Mouse (Mus musculus) left cerebral cortex, adult 8-10 months (tissue): ENCODE data around the gene Scin. TPM values are rescaled to one million over a fixed set of nuclear protein-coding genes. Genes with fewer than 3 reads are reported as not detected.

ENCODE experiments used
- DNase-seq, 2 experiments: peaks; one replicate each; pipeline ENCODE4 v3.0.0; 2022; ENCODE audit warnings: low spot score in 2 of 2
- total RNA-seq, 4 experiments: library from RNA; stranded (reverse); gene quantifications; 2 replicates each; pipeline ENCODE4 v1.2.4; 2022

The Scin gene
- total RNA-seq, 4 experiments from 2014 or later = 0.15 to 0.46 (median 0.27) TPM; not detected in 1

DNA sequence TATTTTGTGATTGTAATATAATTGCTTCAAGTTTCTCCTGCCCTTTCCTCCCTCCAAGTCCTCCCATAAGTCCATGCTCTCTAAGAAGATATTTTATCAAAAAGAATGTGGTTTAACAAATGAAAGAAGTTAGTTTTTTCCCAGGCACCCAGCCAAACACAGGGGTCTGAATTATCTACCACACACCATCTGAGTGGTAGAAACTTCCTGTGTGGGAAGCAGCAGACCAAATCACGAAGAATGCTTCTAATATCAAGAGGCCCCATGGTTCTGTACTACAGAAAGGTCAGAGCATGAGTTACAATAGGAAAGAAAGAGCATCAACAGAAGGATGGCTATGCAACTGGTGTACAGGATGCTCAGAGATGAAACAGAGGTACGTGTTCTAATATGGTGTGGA is 25.9 kb downstream of the Scin start:
- no peak for DNase-seq

DNA sequence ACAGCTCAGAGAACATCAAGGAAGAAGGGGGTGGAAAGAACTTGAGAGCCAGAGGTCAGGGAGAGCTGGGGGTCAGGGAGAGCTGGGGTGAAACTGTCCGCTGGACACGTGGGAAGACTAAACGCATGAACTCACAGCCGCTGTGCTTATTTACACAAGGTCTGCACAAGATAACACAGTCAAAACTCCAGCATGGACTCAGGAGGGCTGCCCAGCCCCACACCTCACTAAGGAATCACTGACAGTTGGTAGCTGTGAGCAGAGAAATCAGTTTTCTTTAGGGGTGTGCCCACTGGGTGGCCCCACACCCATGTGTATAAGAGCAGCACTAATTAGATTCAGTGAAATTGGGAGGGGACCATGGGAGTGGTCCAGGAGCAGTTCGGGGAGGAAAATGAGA is 27.2 kb downstream of the Scin start:
- DNase-seq = no peak

DNA sequence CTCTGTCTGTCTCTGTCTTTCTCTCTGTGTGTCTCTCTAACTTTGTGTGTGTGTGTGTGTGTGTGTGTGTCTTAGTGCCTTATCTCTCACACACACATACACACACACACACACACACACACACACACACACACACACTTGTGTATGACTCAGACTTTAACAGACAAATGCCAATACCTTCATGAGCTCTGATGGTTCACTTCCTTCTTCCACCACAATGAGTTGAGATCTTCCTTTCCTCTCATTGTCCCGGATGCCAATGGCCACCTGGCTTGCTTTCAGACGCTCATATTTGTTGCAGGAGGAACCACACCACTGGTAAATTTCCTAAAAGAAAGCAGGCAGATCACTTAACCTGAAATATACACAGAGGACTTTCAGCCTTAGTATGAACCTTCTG is 29.3 kb downstream of the Scin start:
- DNase-seq = no peak

DNA sequence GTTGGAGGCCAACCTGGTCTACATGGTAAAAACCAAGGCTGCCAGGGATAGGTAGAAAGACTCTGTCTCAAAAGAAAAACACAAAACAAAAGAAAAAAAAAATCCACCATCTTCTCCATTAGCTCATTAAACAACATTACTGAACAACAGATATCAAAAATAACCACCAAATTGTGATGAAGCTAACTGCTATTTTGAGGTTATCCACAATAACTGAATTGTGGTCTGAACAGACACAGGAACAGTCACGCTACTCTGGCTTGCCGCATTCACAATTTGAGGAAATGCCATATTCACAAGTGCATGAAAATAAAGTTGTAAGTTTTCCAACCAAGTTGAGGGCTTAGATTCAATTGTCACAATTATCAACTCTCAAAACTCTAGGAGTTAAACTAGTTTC is 31.7 kb downstream of the Scin start:
- no peak for DNase-seq

DNA sequence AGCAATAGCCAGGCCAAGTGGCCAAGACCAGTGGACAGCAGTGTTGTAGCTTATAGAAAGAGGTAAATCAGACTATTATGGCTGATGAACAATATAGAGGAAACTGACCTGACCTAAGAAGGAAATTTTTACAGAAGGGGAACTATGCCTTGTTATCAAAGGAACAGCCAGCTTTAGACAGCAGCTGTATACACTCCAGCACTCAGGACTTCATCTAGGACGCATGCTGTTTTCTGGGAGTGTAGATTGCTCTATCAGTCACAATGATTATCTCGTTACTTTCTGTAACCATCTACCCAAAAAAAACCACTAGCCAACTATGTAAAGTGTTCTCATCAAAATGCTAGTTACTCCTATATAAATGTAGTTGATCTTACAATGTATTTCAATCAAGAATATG is 34.6 kb downstream of the Scin start:
- no peak for DNase-seq

DNA sequence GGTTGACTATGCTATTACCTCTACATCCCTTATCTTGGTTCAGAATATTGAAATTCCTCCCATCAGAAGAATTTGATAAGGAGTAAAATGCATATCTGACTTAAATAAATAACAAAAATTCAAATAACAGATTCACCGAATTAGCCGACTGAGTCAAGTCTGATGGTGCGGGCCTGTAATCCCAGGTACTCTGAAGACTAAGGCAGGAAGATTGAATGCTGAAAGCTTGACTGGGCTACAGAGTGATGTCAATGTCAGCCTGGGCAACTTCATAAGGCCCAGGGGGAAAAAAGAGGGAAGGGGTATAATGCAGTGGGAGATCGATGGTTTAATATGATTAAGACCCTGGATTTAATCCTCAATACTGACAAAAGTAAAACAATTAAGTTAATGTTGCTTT is 36.6 kb downstream of the Scin start:
- no peak for DNase-seq

DNA sequence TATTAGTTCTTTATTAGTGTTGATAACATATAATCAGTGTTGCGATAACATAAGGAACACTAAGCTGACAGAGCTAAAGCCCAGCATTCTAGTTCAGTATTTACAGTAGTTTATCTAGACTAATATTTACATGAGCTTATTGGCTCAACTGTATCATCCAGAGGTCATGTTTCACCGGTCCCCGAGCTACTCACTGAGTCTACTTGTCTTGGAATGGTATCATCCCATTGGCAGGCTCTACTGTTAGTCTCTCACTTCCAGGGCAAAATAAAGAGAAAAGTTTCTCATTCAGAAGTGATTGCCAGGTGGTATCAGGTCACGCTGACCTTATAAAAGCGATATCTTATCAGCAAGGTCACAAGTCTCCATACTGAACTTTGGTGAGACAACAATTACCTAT is 37.0 kb downstream of the Scin start:
- no peak for DNase-seq

DNA sequence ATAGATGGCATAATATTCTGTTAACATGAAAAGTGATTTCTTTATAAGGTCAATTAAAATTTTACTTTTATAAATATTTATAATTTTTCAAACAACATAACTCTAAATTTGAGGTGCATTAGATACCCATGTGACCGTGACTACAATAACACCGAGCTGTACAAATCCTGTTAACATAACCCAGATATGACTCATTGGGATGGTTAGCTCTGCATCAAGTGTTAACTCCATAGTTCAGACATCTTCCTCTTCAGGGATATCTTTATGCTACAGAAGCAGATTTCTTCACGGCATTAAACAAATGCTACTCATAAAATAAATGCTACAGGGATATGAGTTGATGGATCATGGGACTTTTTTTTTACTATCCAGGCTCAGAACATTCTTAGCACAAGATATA is 37.6 kb downstream of the Scin start:
- DNase-seq = no peak

DNA sequence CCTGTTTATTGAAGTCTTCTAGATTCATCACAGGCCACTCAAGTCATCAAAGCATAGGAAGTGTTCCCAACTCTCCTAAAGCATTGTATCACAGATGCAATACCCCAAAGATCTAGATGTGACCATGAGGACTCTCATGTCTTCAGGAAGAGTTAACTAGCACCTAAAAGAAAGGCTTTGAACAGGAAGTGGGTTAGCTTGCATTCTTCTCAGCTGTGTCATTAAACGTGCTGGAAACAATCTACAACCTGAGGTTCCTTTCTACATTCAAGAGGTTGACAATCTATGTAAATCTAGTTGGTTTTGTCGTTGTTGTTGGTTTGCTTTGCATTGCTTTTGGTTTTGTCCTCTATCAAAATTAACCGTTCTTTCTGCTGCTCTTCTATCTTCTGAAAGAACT is 44.0 kb downstream of the Scin start:
- DNase-seq = no peak

DNA sequence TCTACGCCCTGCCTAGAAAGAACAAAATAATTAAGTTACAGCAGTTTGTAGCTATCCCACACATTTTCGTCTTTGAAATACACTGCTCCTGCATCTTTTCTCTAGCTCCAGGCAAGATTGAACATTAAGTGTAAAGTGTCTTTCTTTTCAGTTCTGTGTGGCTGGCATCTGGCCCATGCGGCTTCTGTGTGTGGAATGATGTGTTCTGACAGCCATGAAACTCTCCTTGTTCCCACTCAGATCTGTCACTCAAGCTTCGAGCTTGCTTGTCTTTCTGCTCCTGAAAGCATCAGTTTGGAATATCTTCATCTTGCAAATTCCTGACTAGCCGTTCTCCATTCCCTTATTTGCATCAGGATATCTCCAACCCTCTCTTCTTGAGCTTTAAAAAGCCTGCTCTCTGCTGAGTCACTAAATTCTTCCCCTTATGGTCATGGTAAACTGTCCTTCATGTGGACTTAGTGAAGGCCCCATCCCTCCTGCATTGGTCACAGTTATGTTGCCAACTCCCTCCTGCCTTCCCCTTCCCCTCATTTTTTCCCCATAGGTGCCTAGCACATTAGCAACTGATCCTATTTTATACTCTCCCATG is 48.2 kb downstream of the Scin start:
- peak; percentile 18 to 23 for DNase-seq

DNA sequence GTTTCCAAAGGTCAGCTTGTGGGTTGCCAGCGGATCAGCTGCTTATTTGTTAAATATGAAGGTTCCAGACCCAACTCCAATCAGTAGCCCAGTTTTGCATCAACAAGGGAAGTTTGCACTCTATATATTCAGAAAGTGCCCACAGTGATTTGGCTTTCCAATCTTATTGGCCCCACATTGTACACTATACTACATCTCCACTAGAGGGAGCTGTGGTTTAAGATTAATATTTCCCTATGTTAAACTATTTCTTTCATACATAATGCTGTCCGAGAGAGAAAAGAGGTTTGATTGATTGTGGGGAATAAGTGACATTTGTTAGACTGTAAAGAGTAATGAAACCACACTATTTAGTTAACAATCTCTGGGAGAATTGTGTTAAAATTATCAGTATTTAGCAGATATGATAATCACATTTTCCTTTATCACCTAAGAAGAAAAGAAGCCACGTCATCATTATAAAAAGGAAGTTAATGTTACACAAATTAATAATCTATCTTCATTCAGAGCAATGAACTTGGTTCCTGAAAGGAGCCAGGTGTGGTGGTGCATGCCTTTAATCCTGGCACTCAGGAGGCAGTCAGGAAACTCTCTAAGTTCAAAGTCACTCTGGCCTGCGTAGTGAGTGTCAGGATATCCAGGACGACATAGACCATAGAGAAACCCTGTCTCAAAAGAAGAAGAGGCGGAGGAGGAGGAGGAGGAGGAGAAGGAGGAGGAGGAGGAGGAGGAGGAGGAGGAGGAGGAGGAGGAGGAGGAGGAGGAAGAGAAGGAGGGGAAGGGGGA is 51.4 kb downstream of the Scin start:
- no peak for DNase-seq

DNA sequence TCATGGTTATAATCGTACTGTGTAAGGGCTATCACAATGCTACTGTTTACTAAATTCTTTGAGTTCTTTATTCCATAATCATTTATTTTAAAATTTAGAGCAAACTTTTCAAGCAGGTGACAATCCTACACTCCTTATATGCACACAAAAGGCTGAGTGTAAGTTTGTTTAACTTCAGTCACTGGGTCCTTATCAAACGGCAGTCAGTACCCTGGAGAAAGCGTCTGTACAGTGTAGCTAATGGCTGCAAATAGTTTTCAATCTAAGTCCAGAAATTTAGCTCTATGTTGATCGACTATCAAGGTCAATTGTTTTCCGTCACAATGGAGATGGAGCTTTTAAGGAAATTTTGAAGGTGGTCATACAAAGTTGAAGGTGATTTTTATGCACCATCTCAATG is 52.0 kb downstream of the Scin start:
- DNase-seq = no peak

DNA sequence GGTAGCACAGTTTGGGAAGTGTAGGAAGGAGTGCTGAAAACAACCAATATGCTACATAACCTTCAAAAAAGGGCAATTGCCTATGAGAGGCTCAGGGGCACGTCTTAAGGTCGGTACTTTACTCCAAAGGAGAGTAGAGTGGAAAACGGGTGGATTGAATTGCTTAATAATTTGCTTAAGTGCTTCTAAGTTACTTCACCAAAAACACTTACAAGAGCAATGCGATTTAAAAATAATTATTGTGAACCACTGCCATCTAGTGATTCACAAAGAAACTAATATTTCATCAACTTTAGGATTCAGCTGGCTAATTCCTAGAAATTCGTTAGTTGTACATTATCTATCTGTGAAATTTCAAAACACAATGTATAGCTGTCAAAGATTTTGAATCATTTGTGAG is 60.4 kb downstream of the Scin start:
- no peak for DNase-seq

DNA sequence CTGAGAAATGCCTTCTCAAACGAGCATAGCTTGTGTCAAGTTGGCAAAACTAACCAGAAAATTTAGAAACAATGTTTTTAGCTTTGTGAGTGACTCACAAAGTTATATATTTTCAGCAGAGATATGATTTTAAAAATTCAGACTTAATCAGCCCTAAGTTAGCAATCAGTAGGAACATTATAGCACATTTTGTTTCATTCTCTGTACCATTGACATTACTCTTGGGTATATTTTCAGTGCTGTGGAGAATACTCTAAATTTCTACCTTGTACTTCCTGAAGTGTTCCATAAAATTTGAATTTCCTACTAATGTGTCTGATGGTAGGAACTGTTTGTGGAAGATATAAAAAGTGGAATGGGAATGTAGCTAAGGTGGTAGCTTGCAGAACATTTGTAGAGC is 87.0 kb downstream of the Scin start:
- no peak for DNase-seq

DNA sequence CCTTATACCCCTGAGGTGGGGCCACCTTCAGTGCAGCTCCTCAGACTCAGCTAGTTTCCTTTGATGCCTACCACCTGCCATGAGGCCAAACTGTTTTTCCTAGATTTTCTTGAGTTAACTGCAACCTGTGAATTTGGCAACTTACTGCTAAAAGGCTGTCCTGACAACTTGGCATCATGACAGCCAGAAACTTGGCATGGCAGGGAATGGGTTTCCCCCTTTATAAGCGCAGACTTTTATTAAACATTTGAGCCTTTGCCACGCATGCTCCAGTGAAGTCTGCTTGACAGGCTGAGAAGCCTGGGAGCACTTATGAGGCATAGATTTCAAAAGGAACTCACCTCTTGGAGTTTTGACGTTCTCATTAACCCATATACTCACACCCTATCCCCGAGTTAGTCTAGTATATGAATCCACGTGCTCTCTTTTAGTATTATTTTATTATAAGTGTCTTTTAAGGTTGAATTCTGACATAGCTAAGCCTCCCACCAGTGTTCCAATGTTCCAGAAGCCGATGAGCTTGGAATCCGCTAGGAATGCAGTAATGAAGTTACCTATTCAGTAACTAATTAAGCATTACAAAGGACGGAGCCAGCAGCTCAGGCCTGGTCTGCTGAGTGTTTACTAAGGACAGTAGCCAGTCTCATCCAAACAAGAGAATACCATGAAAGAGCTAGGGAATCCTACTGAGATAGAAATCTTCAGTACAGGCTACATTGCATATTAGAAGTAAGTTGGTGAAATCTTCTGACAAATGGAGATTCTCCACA is 90.0 kb downstream of the Scin start:
- DNase-seq = no peak

DNA sequence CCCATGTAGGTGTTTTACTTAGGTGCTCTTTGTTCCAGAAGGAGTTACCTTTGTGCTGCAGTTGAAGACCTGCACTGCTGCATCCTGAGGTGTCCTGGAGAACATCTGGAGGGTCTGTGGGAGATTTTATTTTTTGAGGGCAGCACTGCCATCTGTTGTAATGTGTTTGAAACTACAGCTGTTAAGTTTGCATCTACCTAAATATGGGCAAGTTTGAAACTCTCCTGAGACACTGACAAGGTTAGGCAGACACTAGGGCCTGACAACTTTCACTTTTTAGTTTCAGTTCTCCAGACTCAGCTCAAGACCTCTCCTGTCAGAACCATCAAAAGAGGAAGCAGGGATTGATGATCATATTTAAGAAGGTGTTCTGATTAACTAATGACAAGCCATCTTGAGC is 94.0 kb downstream of the Scin start:
- no peak for DNase-seq

DNA sequence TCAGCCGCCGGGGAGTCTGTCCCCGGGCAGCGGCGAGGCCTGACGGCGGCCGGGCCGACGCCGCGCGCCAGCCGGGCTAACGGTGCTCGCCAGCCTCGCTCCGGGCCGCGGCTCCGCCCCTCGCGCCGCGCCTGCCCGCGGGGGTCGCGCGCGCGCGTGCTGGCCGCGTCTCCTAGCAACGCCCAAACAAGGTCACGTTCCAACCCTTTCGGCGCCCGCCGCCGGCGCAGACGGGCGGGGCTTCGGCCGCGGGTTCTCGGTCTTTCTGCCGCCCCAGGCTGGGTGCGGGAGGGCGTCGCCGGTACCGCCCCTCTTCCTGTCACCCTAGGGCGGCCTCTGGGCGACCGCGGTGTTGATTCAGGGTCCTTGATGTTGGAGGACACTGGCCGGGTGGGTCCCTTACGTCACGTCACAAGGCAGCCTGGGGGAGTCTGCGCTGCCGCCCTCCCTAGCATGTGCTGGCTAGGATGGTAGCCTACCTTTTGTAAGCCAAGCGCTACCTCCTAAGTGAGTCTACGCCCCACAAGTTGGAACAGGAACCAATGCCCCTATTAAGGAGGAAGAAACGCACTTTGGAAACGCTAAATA is 96.1 kb downstream of the Scin start, which contains the start of gene Arl4a:
Arl4a (minus strand) TSS at position 150 of the 588 bp plus-strand sequence.
- peak; percentile 77 to 85 for DNase-seq

DNA sequence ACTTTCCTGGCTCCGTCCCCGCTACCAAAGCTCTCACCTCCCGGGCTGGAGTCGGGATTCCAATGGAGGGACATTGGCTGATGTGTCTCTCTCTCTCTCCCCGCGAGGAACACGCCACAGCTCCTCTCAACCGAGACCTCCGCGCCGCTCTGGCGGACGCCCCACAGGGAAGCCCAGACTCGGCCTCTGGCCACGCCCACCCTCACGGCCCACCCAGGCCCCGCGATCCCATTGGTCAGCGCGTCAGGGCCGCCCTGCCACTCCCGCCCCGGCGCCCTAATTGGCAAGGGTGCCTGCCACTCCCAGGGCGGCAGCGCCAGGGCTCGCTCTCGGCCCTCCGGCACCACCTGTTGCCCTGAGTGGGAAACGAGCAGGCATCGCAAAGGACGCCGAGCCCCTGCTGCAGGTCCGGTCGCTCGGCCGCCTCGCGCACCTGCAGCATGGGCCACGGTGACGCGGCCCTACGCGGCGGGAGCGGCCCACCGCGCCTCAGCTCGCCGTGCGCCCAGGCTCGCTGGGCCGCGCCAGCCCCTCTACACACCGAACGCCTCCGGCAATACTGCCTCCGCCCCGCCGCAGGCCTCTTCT is 96.7 kb downstream of the Scin start:
- peak; percentile 91 to 97 for DNase-seq

DNA sequence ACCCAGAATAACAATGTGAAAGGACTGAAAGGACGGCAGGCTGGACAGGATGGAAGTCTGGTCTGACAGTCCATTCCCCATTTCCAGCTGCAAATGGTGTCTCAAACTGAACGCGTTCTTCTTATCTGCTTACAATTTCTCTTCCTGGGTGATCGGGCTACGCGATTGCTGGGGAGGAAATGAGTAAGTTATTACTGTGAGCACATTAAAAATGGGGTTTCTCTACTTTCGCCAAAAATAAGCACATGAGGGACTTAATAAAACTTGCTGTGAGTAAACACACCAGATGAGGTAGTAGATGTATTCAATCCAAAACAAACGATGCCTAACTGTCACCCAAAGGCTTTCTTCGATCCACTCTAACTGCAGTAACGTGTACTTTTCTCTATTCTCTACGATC is 97.4 kb downstream of the Scin start:
- DNase-seq = peak in 1 of 2 experiments; percentile 13

DNA sequence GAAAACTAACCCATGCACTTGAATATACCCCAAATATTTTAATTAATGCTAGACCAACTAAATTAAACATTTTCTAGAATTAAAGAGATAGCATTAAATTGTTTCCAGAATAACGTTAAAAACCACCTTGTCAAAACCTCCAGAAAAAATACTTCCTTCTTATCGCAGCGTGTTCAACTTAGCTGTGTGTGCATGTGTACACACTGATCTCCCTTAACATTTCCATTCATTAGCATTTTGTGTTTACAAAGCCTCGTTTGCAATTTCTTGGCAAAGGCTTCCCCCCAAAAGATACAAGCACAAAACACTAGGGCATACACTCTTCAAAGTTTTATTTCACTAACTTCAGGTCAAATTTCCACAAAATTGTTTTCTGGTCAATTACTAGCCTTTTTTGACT is 98.5 kb downstream of the Scin start:
- no peak for DNase-seq

DNA sequence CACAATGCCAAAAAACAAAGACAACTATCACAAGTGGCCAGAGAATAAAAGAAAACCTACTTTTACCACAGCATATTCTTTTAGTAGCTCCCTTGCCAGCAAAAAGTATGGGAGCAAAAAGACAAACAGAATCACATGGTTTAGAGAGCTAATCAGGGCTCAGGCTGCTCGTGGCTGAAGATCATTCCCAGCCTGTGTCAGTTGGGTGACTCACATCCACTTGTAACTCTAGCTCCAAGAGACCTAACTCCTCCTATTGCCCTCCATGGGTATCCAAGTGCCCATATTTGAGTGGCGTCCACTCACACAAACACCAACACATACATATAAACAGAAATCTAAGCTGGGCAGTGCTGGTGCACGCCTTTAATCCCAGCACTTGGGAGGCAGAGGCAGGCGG is 104.8 kb downstream of the Scin start:
- no peak for DNase-seq

DNA sequence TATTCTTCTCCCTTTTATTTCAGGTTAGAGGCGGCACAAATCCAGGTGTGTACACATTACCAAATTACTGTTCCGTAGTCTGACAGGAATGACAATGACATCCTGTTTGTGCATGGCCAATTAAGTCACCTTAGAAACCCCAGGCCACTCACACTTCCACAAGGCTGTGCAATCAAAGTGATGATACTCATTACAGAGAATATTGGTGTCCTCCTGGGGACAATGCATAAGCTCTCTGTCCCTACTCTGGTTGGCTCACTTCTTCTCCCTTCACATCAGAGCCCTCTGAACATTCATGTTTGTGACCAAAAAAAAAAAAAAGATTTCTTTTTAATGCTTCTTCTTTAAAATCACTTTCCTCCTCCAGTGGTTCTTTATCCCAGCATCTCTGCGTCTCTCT is 106.2 kb downstream of the Scin start:
- DNase-seq = no peak
